Mouse (Mus musculus) kidney, adult 18-20 months (tissue): ENCODE measurements around the gene Scap.

Source experiments
- DNase-seq: peaks from one replicate; pipeline ENCODE4 v3.0.0; 2021

The Scap gene

GRCm38 (mm10) chr9:110333135-110333895, at the start of gene Scap:
Scap (plus strand) TSS chr9:110333288.
- DNase-seq, result peak; percentile 99

- no peak for DNase-seq
Observed at GRCm38 (mm10) chr9:110284075-110284697, 48.9 kb upstream of the Scap start.

- DNase-seq, result no peak
Observed at GRCm38 (mm10) chr9:110287321-110287924, 45.7 kb upstream of the Scap start.

- DNase-seq, result no peak
Observed at GRCm38 (mm10) chr9:110293254-110293718, 39.8 kb upstream of the Scap start.

- no peak for DNase-seq
Observed at GRCm38 (mm10) chr9:110293873-110294415, 39.1 kb upstream of the Scap start.

- DNase-seq, result no peak
Observed at GRCm38 (mm10) chr9:110294786-110295185, 38.3 kb upstream of the Scap start.

GRCm38 (mm10) chr9:110296867-110297627, 36.0 kb upstream of the Scap start:
- peak; percentile 86 for DNase-seq

GRCm38 (mm10) chr9:110304516-110304915, 28.6 kb upstream of the Scap start:
- DNase-seq, result no peak

GRCm38 (mm10) chr9:110304969-110305651, 28.0 kb upstream of the Scap start, which contains the start of gene Elp6:
Elp6 (plus strand) TSS chr9:110305173.
- peak; percentile 95 for DNase-seq

- no peak for DNase-seq
Observed at GRCm38 (mm10) chr9:110306371-110306770, 26.7 kb upstream of the Scap start.

GRCm38 (mm10) chr9:110314706-110315105, 18.4 kb upstream of the Scap start:
- no peak for DNase-seq

GRCm38 (mm10) chr9:110315410-110315809, 17.7 kb upstream of the Scap start:
- no peak for DNase-seq

GRCm38 (mm10) chr9:110315904-110316303, 17.2 kb upstream of the Scap start:
- DNase-seq, result no peak

- no peak for DNase-seq
Observed at GRCm38 (mm10) chr9:110316503-110316902, 16.6 kb upstream of the Scap start.

- peak; percentile 38 for DNase-seq
Observed at GRCm38 (mm10) chr9:110320769-110321168, 12.3 kb upstream of the Scap start.

GRCm38 (mm10) chr9:110322972-110323371, 10.1 kb upstream of the Scap start:
- no peak for DNase-seq

GRCm38 (mm10) chr9:110324181-110324580, 8.9 kb upstream of the Scap start:
- no peak for DNase-seq

GRCm38 (mm10) chr9:110328178-110328577, 4.9 kb upstream of the Scap start:
- no peak for DNase-seq

GRCm38 (mm10) chr9:110328946-110329630, 4.0 kb upstream of the Scap start:
- DNase-seq, result no peak

GRCm38 (mm10) chr9:110329655-110330054, 3.4 kb upstream of the Scap start:
- peak; percentile 21 for DNase-seq

- no peak for DNase-seq
Observed at GRCm38 (mm10) chr9:110330341-110330740, 2.7 kb upstream of the Scap start.
